Mouse (Mus musculus) gastrocnemius, adult 8-10 months (tissue): Measurements from ENCODE around the gene Gm9837. TPM values are rescaled to one million over a fixed set of nuclear protein-coding genes. Genes with fewer than 3 reads are reported as not detected.
A peak's percentile ranks its signal among the peaks of the same experiment; 100 is the strongest.

Experiments used
- DNase-seq, 2 experiments: peaks; one replicate each; pipeline ENCODE4 v3.0.0; 2022; ENCODE audit warnings: low spot score in 2 of 2
- total RNA-seq, 4 experiments: library from RNA; stranded (reverse); gene quantifications; 2 replicates each; pipeline ENCODE4 v1.2.4; 2022

Gene Gm9837
- not detected for total RNA-seq

DNA sequence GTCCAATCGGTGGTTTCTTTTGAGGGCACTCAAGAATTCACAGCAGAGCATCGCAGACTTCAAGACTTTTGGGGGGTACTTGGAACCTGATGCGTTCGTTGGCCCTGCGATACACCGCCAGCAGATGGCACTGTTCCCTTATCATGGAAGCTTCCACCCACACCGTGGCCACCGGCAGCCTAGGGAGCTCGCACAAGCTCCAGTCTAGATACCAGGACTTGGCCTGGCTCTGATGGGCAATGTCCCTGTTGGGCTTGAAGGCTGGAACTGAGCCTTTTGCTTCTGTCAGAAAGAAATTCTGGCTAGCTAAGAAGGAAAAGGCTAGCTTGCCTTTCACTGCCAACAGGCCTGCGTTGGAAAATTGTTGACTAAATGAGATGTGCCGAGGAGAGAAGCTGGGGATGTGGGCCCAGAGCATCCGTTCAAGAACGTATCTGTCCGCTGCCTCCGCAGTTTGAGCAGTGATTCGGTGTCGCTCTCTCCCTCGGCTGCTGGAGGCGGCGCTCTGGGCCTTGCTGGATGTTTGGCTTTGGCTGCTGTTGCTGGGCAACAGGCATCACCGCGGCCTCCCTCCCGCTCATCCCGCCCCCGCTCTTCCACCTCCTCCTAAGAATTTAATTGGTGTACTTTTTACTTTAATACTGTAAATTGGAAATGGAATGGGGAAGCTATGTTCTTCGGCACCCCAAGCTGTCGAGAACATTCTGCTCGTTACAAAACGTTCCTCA is at the start of gene Gm9837:
TSS of gene Gm9837 (minus strand) at position 512 of the 728 bp plus-strand sequence.
- DNase-seq, result peak; percentile 71 to 81

DNA sequence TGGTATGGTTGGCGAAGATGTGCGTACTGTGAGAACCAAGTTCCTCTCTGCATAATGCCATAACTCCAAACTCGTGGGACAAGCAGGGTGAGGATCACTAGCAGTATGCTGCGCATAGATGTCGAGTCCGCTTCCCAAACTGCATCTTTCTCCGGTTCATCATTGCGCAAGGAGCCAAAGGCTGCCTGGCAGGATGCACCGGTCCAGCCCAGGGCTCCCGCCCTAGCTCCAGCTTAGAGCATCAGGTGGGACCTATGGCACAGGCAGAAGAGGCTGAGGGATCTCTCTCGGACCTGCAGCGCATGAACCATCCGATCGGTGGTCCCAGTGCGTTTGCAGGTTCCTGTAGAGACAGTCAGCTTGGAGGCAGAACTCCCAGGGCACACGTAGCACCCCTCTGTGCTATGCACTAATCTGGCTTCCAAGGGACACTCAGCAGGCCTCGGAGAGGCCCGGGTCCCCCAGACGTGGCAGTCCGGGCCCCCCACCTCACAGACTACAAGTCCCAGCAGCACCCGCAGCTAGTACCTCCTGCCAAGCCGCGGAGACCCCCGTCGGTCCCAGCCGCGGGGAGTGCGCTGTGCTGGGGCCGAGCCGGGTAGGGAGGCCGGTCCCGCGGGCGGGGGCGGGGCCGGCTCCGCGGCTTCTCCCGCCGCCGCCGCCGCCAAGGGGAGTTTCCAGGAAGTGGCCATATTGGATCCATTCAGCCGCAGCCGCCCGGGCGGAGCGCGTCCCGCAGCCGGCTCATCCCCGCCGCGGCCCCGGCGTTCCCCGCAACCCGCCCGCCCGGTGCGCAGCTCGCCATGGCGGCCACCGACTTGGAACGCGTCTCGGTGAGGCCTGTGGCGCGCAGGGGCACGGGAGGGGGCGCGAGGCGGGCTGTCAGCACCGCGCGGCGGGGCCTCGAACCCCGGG is 49.2 kb upstream of the Gm9837 start, which contains the start of gene Sept8:
TSS of gene Sept8 (plus strand) at position 51 of the 915 bp plus-strand sequence.
- DNase-seq, result peak; percentile 21 to 39

DNA sequence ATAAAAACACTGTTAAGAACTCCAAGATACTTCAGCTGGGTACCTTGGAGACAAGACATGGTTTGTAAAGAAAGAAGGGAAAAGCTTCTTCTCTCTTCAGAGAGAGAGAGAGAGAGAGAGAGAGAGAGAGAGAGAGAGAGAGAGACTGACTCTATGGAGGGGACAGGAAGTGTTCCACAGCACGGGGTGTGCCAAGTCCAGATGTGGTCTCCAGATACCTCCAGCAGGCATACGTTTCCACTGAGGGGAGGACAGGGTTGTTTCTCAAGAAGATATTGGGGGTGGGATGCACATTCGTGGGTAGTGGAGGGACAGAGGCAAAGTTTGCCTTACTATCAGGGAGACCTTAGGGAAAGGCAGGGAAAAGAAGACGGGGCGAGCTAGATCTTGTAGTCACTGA is 48.5 kb upstream of the Gm9837 start:
- DNase-seq, result no peak

DNA sequence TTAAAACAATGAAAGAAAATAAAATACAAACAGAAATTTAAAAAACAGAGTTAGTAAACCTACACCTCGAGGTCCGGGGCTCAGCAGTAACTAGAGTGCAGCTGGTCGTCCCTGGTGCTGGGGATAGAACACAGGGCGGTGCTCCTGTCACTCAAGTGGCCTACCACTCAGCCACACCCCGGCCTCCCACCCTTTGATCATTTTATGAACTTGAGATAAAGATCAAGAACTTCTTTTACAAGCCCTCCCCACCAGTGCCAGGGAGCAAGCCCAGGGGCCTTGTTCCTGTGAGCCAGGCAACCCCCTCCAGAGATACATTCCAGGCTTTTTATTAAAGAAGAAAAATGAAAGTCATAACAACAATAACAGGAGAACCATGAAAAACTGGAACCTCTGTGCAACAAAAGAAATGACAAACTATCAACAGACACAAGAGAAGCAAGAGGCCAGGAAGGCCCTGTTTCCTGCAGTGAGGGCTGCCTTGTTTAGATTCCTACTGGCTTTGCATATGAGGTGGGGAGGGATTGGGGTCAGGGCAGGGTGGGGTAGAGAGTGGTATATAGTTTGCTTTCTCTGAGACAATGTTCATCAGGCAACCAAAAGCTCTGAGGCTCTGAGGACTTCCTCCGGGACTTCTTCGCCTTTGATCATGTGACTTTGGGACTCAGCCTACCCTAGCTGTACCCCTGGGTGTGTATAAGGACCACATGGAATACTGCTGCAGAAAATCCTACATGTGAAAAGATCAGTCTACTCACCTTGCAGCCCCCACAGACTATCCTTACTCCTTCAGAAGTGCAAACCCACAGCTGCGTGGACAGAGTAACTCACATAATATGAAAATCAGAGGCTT is 46.7 kb upstream of the Gm9837 start:
- no peak for DNase-seq

DNA sequence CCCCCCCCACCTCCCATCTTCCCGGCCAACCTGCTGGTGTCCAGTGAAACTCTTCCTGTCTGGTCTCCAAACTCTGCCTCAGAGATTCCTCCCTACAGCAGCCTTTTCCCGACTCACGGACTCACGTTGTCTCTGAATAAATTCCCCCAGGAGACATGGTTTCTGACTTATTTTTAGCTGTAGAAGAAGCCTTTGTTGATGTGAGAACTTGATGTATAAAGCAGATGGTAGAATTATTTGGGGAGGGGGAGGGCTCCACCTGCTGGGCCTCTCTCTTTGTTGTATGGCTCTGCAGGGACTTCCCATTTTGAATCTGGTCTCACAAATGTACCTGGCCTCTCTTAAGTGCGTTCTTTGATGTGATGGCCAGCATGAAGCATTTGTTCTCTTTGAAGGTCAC is 40.1 kb upstream of the Gm9837 start:
- no peak for DNase-seq

DNA sequence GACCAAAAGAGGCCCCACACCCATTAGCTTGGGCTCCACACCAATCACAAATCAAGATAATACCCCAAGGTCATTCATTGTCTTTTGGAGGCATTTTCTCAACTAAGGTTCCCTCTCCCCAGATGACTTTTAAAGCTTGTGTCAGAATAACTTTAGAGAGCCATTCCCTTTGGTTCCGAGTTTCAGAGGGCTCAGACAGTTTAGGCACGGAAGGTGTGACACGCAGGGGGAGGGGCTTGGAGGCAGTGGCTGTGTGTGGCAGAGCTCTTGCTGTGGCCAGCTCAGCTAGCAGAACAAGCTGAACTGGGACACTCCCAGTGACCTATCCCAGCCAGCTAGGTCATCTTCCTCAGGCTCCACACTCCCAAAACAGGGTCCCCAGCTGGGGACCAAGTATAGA is 38.3 kb upstream of the Gm9837 start:
- no peak for DNase-seq

DNA sequence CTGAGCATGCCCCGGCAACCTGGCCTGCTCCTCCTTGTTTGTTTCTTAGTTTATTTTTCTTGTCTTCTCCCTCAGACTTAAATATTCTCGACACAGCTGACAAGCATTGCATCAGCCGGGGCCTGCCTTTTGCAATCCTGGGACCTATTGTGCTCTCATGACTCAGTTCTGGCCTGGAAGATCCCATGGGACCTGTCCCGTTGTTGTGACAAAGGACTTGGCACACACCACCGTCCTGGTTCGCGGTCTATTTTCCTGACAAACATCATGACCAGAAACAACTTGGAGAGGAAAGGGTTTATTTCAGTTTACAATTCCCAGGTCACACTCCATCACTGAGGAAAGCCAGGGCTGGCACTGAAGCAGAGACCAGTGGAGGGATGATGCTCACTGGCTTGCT is 37.9 kb upstream of the Gm9837 start:
- peak; percentile 44 to 65 for DNase-seq

DNA sequence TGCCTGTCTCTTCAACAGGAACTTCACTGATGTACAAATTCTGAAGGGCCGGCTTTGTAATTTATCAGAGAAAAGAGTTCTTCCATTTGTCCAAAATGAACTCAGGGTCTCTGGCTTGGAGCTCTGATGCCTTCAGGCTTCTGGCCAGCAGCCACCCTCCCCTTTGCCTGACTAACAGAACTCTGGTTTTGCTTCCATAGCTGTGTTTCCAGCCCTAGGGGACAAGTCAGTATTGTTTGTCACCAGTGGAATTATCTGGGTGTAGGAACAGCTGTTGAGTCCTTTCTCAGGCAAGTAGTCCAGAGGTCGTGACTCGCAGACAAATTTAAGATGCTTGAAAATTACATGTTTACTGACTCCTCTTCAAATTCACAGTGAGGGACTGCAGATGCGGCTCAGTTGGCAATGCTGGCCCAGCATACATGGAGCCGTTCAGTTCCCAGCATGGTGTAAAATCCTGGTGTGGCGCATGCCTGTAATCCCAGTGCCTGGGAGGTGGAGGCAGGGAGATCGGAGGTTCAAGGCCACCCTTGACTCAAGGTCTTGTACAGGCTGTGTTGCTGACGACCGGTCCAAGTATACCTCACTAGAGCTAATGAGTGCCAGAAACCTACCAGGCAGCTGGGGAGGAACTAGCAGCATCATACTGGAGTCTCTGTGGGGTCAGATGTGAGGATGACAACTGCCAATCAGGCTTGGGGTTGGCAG is 37.0 kb upstream of the Gm9837 start:
- DNase-seq, result no peak

DNA sequence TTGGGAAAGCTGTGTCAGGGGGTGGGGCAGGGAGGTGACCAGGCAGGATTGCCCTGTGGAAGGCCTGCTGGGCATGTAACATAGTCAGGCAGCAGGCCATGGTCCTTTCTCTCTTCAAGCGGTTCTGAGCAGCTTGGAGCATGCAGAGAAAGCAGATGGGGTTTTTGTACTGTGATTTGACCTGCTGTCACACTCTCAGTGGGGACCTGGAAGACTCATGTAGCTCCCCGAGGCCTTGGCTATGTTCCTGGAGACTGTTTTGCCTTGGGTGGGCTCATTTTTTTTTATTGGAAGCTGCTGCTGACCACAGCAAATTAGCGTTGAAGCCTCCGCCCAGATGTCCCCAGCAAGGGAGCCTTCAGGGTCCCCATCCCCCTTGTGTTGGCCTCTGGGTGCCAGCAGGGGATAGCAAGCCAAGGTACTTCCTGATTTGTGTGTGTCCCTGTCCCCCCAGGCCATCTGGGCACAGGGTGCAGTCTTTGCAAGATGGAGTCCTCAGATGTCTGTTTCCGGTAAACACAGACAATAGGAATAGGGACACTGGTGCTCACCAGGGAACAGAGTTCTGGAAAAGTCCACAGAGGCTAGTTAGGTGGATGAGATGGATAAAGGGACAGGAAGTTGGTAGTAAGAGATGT is 34.9 kb upstream of the Gm9837 start:
- DNase-seq, result no peak

DNA sequence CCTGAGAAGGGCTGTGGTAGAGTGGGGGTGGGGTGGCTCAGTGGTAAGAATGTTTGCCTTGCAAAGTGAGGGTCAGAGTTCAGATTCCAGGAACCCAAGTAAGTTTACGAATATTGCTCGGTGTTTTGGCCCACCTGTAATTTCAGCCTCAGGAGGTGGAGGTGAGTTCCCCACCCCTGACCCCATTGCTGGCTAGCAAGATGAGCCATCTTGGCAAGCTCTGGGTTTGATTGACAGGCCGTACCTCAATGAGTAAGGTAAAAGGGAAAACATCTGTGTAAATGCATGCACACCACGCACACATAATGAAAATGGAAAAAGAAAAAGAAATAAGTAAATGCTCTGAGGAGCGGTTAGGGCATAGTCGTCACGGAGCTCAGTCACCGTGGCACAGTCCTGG is 34.1 kb upstream of the Gm9837 start:
- no peak for DNase-seq

DNA sequence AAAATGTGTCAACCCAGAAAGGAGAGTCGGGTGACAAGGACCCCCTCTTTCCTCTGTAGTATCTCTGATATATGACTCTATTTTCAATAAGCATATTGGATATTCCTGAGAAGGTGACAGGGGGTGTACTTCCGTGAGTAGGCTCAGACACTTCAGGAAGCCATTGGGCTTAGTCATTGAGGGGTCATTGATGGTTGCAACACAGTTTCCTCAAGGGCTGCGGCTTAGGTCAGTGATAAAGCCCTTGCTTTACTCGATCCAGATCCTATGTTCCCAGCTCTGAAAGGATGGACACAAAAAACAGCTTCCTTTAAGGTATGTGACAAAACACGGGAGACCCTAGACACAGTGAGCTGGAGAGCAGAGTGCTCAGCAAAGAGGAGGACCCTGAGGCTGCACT is 33.5 kb upstream of the Gm9837 start:
- DNase-seq, result no peak

DNA sequence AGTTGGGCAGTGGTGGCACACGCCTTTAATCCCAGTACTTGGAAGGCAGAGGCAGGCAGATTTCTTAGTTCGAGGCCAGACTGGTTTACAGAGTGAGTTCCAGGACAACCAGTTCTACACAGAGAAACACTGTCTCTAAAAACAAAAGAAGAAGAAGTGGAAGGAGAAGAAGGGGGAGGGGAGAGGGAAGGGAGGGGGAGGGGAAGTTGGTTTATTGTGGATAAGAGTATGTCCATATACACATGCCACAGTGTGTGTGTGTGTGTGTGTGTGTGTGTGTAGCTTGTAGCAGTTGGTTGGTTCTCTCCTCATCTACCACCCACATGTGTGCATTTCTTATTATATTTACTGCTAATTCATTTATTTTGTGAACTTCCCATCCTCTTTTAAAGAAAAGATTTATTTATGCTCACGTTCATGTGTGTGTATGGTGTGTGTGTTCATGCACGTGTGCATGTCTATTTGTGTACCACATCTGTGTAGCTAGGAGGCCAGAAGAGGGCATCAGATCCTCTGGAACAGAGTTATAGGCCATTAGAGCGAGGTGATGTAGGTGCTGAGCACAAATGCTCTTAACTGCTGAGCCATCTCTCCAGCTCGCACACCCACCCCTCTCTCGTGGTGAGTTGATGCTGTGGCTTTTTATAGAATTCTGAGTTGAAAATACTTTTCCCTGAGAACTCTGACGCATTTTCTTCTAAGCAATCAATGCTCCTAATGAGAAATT is 31.9 kb upstream of the Gm9837 start:
- no peak for DNase-seq

DNA sequence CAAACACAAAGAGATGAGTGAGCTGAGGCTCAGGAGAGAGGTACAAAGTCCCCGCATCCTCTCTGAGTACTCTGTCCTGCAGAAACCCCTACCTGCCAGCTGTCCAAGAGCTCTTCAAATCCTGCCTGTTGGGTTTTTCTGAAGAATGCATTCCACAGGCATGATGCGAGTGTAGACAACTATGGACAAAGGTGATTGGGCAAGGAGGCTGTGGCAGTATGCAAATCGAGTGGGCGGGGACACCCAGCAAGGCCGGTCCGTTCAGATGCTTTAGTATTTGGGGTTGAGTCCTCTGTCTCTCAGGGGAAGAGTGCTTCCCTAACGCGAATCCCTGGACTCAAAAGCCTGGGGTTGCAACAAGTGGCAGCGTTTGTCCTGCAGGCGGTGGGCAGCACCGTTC is 30.3 kb upstream of the Gm9837 start:
- DNase-seq, result no peak

DNA sequence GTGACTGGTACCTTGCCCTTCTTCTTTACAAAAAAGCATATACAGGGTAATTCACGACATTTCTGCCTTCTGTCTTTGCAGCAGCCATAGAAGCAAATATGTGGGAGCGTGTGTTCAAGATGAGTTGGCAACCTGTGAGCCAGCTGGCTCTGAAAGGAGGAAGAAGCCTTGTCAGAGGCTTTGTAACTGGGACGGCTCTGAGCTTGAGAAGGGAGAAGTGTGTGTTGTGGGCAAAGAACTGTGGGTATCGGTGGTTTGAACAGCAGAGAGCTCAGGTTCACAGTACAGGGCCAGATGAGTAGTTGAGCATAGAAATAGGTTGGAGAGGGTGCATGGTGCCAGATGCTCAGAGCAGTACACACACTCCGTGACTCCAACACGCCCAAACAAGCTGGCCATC is 26.7 kb upstream of the Gm9837 start:
- no peak for DNase-seq

DNA sequence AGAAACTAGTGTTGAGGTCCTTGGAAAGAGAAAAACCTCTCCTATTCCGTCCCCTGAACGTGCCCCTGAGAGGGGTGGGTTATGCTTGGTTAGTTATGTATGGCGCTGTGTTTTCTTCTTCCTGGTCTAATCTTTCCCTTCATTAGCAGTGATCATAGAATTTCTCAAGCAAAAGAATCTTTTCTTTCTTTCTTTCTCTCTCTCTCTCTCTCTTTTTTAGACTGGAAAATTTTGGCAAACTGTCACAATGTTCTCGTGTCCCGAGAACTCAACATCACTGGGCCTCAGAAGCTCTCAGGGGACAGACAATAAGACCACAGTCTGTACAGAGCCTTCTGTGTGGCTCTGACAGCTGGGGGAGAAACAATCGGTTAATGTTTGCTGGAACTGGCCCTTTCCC is 25.1 kb upstream of the Gm9837 start:
- no peak for DNase-seq

DNA sequence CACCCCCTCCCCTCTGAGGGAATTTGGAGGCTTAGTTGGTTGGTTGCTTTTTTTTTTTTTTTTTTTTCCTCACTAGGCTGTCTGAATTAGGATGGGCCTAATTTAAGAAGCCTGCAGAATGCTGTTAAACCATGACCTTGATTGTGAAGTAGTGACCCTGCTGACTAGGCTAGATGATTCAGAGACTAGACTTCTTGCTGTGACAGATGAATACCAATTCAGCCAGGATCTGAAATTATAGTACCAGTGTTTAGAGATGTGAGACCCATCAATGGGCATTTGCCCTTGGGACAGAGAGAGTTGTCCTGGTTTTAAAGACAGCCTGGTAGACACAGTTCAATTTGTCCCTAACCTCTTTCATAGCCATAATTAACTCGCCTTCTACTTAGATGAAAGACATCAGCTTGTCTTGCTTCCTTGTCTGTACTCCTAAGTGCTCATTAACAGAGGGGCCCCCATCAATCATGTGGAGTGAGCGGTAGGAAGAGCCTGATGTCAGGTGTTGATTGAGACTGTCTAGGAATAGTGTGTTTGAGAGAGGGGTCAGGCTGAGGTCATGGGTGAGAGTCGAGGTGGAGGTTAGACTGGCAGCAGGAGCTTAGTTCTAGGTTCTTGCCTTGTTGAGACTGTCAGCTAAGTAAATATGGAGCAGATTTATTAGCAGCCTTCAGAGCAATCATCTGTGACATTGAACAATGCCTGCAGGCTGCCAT is 23.1 kb upstream of the Gm9837 start:
- DNase-seq, result no peak

DNA sequence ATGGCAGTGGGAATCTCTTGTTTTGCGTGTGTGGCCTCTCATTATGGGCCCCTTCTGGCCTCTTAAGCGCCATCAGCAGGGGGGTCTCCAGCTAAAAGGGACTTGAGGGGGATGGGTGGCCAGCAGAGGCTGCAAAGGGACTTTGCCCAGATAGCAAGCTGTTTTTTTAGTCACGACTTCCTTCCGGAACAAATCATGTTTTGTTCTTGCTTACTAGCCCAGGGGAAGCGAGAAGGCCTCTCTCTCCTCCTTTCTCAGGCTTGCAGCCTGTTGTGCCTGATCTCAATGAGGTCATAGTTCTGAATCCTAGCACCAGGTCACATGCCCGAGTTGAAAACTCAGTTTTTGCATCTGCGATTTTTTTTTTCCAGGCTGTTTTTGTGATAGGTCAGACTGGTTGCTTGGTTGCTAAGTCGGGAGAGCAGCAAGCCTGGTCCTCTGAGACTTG is 21.7 kb upstream of the Gm9837 start:
- no peak for DNase-seq

DNA sequence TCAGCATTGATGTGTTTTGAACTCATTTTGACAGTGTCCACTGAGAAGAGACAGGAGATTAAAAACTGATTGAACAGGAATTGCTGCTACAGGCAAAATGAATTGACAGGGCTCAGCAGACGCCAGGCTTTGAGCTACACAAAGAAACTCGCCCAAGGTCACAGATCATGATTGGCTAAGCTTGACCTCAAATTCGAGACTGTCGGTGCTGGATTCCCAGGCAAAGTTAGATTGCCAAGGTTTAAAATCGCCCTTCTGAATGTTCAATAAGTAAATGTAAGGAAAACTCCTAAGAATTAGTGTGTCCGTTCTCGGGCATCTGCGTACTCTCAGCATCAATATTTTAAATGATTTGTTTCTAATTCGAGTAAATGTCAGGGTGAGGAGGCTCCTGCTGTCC is 19.1 kb upstream of the Gm9837 start:
- DNase-seq, result no peak

DNA sequence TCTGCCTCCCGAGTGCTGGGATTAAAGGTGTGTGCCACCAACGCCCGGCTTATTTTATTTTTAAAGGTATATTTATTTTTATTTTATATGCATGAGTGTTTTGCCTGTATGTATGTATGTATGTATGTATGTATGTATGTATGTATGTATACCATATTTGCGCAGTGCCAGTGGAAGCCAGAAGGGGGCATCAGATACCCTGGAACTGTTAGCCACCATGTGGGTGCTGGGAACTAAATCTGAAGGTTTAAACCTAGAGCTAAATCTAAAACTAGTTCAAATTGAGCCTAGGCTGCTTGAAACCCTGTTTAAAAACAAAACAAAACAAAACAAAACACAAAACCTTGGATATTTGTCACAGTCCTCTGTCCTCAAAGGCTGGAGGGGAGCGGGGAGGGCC is 18.7 kb upstream of the Gm9837 start:
- no peak for DNase-seq
